ENCODE assay signal across 9 mouse cellular contexts in genomic region chr1:132387943-132388342, GRCm38 (mm10). TPM values are rescaled to one million over a fixed set of nuclear protein-coding genes. Genes with fewer than 3 reads are reported as not detected.
DNase-seq lines count a peak whose midpoint lies in the region; ATAC-seq and TF ChIP-seq lines count a peak whose summit lies in the region.
"Had no signal": no experiment of that assay in that cellular context is flagged by ENCODE, and none has a peak within 500 bp of the region (broad histone marks: within the 10 kb centered on the region; RNA-seq: fewer than 3 reads in every experiment).

No protein-coding gene starts in this region.

- peak overlapping the region; percentile 87 for H3K27ac ChIP-seq in heart, adult 2 months
- H3K27ac ChIP-seq in heart, embryonic 14.5 days (replicated peaks in 1 of 2; ENCODE audit: control insufficient read depth in 1 of 2, insufficient read depth in 1 of 2, low read depth in 2 of 2, low read length in 2 of 2) = peak overlapping the region; percentile 39 to 50
- H3K27ac ChIP-seq in lung, embryonic 15.5 days = peak overlapping the region; percentile 46

- no peaks in the 10 kb centered on the region for H3K79me2 ChIP-seq in heart, adult 2 months (replicated peaks; ENCODE audit: control insufficient read depth, insufficient read depth, low read length)

- peak overlapping the region; percentile 10 for H3K9ac ChIP-seq in heart, adult 2 months (ENCODE audit: low read depth, low read length)
- H3K9ac ChIP-seq in heart, embryonic 14.5 days (ENCODE audit: low read length) = peak overlapping the region; percentile 26; the same call in 1 of the 2 replicates
- H3K9ac ChIP-seq in lung, embryonic 15.5 days = no peak overlapping the region

- DNase-seq in heart, adult 2 months = peak; percentile 40 to 51
- no peak for DNase-seq in heart, adult 8-10 months (ENCODE audit: low spot score)
- DNase-seq in cerebellum, adult 8-10 months = peak; percentile 54
- no peak for DNase-seq in adipocyte (ENCODE audit: low spot score)
- DNase-seq in ovary, postnatal 36 days (ENCODE audit: low spot score) = no peak
- no peak for DNase-seq in embryo, embryonic 10.5 days (ENCODE audit: low spot score)

- TF ChIP-seq POLR2A in heart, adult 2 months (IDR thresholded peaks at IDR 0.05; ENCODE audit: insufficient read depth, low read depth, low read length) = peak; percentile 66

- H3K27me3 ChIP-seq in heart, adult 2 months (ENCODE audit: control insufficient read depth, insufficient read depth, low read length) = no peaks in the 10 kb centered on the region
- H3K27me3 ChIP-seq in heart, embryonic 14.5 days (ENCODE audit: control insufficient read depth, insufficient read depth, low read length) = no peaks in the 10 kb centered on the region
- H3K27me3 ChIP-seq in lung, embryonic 15.5 days = no peaks in the 10 kb centered on the region

- 37% methylated on average over 4 of the region's 4 CpGs for WGBS in heart, adult 2 months
- WGBS in heart, embryonic 14.5 days = 12% methylated on average over 4 of the region's 4 CpGs
- 31% methylated on average over 4 of the region's 4 CpGs for WGBS in lung, embryonic 15.5 days

- peak; percentile 42; the same call in 1 of the 2 replicates for ATAC-seq in heart, embryonic 14.5 days (ENCODE audit: insufficient number of reproducible peaks, insufficient read depth, low FRiP score, low read depth)
- ATAC-seq in lung, embryonic 15.5 days (ENCODE audit: borderline replicate concordance, extremely low read depth, low FRiP score, low TSS enrichment) = no peak

- no peak for TF ChIP-seq EP300 in heart, adult 2 months (IDR thresholded peaks at IDR 0.05; ENCODE audit: insufficient read depth, low read depth, low read length)

- TF ChIP-seq CTCF in heart, adult 2 months (IDR thresholded peaks at IDR 0.05) = no peak

- peaks cover 23% of the 10 kb centered on the region for H3K4me1 ChIP-seq in heart, adult 2 months (ENCODE audit: control insufficient read depth, insufficient read depth, low read length)
- H3K4me1 ChIP-seq in heart, embryonic 14.5 days (ENCODE audit: control insufficient read depth in 2 of 2, insufficient read depth in 2 of 2, low read length in 2 of 2) = peaks cover 27 to 42% of the 10 kb centered on the region in 2 experiments
- H3K4me1 ChIP-seq in lung, embryonic 15.5 days = peaks cover 61% of the 10 kb centered on the region

- peak overlapping the region; percentile 95 for H3K4me2 ChIP-seq in heart, embryonic 14.5 days (ENCODE audit: low read length)
- peak overlapping the region; percentile 5; the same call in 1 of the 2 replicates for H3K4me2 ChIP-seq in lung, embryonic 15.5 days

- peaks cover 6% of the 10 kb centered on the region for H3K36me3 ChIP-seq in heart, adult 2 months (ENCODE audit: control insufficient read depth, insufficient read depth, low read length)
- 0 out of 2 replicates have a peak, but pooled peaks cover 4% of the 10 kb centered on the region for H3K36me3 ChIP-seq in heart, embryonic 14.5 days (ENCODE audit: control insufficient read depth, insufficient read depth, low read length)
- H3K36me3 ChIP-seq in lung, embryonic 15.5 days = no peaks in the 10 kb centered on the region

- intact Hi-C loops in heart, adult 2 months (cut with DNase I) = no loop called here

- peak overlapping the region; percentile 38 for H3K4me3 ChIP-seq in heart, adult 2 months
- no peak overlapping the region for H3K4me3 ChIP-seq in heart, embryonic 14.5 days (ENCODE audit: control insufficient read depth in 1 of 2, insufficient read depth in 1 of 2, low read depth in 1 of 2, low read length in 2 of 2)
- H3K4me3 ChIP-seq in lung, embryonic 15.5 days = no peak overlapping the region

- H3K9me3 ChIP-seq in heart, embryonic 14.5 days (ENCODE audit: control insufficient read depth, low read length) = no peaks in the 10 kb centered on the region
- H3K9me3 ChIP-seq in lung, embryonic 15.5 days = no peaks in the 10 kb centered on the region
- H3K9me3 ChIP-seq: megakaryocyte, embryonic 14.5 days had no signal

RNA-seq across cellular contexts. Expression of gene Tmcc2, which starts 3.1 kb away (rescaled TPM):
- total RNA-seq in heart, adult 2 months (2021) = 10 to 100 TPM; 21.9 to 25.4 TPM
- 17.5 and 19.4 TPM in 2 replicates for polyA plus RNA-seq in heart, adult 2 months (2012; rRNA removed)
- total RNA-seq in heart, adult 8-10 months (2022) = 10 to 100 TPM; 27.5 to 31.3 (median 28.9) TPM
- polyA plus RNA-seq in heart, embryonic 14.5 days (2014; fragmentation: Nextera tagmentation; extraction: Ambion mirVana) = 8.1 and 10.1 TPM in 2 replicates
- polyA plus RNA-seq in lung, embryonic 15.5 days (2015; fragmentation: Nextera tagmentation; extraction: Ambion mirVana) = 10.7 and 13.2 TPM in 2 replicates

RNA-seq across cellular contexts. Expression of gene Dstyk, which starts 29.4 kb away (rescaled TPM):
- total RNA-seq in heart, adult 2 months (2021) = 10 to 100 TPM; 14.6 to 16.0 TPM
- 8.9 and 24.1 TPM in 2 replicates for polyA plus RNA-seq in heart, adult 2 months (2012; rRNA removed)
- 10 to 100 TPM; 15.3 to 16.7 (median 16.0) TPM for total RNA-seq in heart, adult 8-10 months (2022)
- 11.4 and 12.2 TPM in 2 replicates for polyA plus RNA-seq in heart, embryonic 14.5 days (2014; fragmentation: Nextera tagmentation; extraction: Ambion mirVana)
- polyA plus RNA-seq in lung, embryonic 15.5 days (2015; fragmentation: Nextera tagmentation; extraction: Ambion mirVana) = 14.5 and 15.4 TPM in 2 replicates

Comparison
In these comparisons a context has a peak if more than half of its experiments do, and no peak if none do; other contexts are left out.
1. DNase-seq: peak in heart, adult 2 months (2 of 2) and cerebellum, adult 8-10 months (single experiment); none in heart, adult 8-10 months (single experiment), adipocyte (single experiment), ovary, postnatal 36 days (single experiment) and embryo, embryonic 10.5 days (single experiment).
2. Peak in every context shown above with its lines, with median percentiles within 50 percentile points of each other: H3K27ac ChIP-seq.